Mouse (Mus musculus): ENCODE data around the gene Olfr43. TPM values are rescaled to one million over a fixed set of nuclear protein-coding genes. Genes with fewer than 3 reads are reported as not detected.
A peak's percentile ranks its signal among the peaks of the same experiment; 100 is the strongest.

Olfr43 gene
- not detected for total RNA-seq (2021)

- no peak for DNase-seq
- intact Hi-C loops (cut with DNase I), result no loop called here
These were observed at the start of gene Olfr43 for GRCm38 (mm10) chr11:74211279-74211678. TSS of gene Olfr43 (minus strand) at chr11:74211379.

- intact Hi-C loops (cut with DNase I), result no loop called here
These were observed 48.3 kb upstream of the Olfr43 start, which contains the start of gene Olfr406 for GRCm38 (mm10) chr11:74259508-74259907. TSS of gene Olfr406 (plus strand) at chr11:74259808.

GRCm38 (mm10) chr11:74241201-74241600 lies 30.0 kb upstream of the Olfr43 start:
- DNase-seq, result no peak
- intact Hi-C loops (cut with DNase I), result no loop called here

More at GRCm38 (mm10) chr11:74259508-74259907, 48.3 kb upstream of the Olfr43 start, which contains the start of gene Olfr406:
- DNase-seq, result no peak

- DNase-seq, result no peak
- intact Hi-C loops (cut with DNase I), result no loop called here
These were observed 25.2 kb downstream of the Olfr43 start, which contains the start of gene Olfr403 for GRCm38 (mm10) chr11:74185949-74186348. TSS of gene Olfr403 (plus strand) at chr11:74186249.

- intact Hi-C loops (cut with DNase I), result no loop called here
- DNase-seq, result no peak
These were observed 27.4 kb downstream of the Olfr43 start for GRCm38 (mm10) chr11:74183745-74184144.

GRCm38 (mm10) chr11:74183168-74183567 lies 28.0 kb downstream of the Olfr43 start:
- intact Hi-C loops (cut with DNase I), result no loop called here
- peak in 1 of 2 experiments; percentile 1 for DNase-seq

GRCm38 (mm10) chr11:74168771-74169170 lies 42.4 kb downstream of the Olfr43 start:
- intact Hi-C loops (cut with DNase I), result no loop called here
- DNase-seq, result no peak

Other genes starting within 250 kb of the Olfr43 start
- gene Olfr398, start 221.0 kb downstream of the Olfr43 start, total RNA-seq (2021), result not detected
- not detected for gene Olfr139, start 154.8 kb downstream of the Olfr43 start, total RNA-seq (2021)
- gene Olfr399, start 154.8 kb downstream of the Olfr43 start, total RNA-seq (2021), result not detected
- not detected for gene Zfp616, start 141.4 kb downstream of the Olfr43 start, total RNA-seq (2021)
- not detected for gene Olfr401, start 97.7 kb downstream of the Olfr43 start, total RNA-seq (2021)
- not detected for gene Olfr402, start 57.9 kb downstream of the Olfr43 start, total RNA-seq (2021)
- not detected for gene Olfr403, start 25.1 kb downstream of the Olfr43 start, total RNA-seq (2021)
- gene Olfr406, start 48.4 kb upstream of the Olfr43 start, total RNA-seq (2021), result not detected
- gene Olfr59, start 72.4 kb upstream of the Olfr43 start, total RNA-seq (2021), result not detected
- gene Olfr410, start 126.7 kb upstream of the Olfr43 start, total RNA-seq (2021), result not detected
- not detected for gene Olfr411, start 141.3 kb upstream of the Olfr43 start, total RNA-seq (2021)
- not detected for gene Olfr412, start 150.7 kb upstream of the Olfr43 start, total RNA-seq (2021)